Mouse (Mus musculus) skeletal muscle tissue, adult 2 months (tissue): ENCODE results near the gene Zfp385a.

Experiments used
- DNase-seq: peaks from one replicate; pipeline ENCODE4 v3.0.0-alpha.2; 2012; ENCODE audit warnings: low read depth, low spot score

Zfp385a gene

DNA sequence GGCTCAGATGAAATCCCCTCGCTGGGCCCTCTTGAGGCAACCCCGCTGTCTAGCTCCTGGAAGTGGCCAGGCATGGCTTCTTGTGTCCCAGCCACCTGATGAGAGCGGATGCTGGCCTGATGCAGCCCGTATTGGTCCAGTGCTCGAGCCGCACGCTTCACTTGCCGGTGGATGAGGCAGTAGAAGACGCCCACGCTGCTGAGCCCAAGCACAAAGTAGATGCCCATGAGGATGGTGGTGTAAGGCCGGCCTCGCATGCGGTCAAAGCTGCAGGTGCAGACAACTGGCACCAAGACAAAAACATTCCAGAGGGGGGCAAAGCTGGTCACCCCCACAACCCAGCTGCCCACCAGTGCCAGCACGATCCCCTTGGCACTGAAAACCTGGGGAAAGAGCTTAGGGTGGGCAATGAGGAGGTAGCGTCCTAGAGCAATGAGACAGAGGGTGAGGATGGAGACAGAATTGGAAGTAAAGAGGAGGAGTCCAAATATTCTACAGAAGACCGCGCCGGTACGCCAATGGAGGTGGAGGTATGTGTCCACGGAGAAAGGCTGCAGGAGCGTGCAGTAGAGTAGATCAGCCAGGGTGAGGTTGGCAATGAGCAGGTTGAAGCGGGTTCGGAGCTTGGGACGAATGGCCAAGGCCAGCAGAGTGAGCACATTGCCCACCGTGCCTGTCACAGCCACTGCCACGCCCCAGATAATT is 30.9 kb downstream of the Zfp385a start:
- no peak for DNase-seq

DNA sequence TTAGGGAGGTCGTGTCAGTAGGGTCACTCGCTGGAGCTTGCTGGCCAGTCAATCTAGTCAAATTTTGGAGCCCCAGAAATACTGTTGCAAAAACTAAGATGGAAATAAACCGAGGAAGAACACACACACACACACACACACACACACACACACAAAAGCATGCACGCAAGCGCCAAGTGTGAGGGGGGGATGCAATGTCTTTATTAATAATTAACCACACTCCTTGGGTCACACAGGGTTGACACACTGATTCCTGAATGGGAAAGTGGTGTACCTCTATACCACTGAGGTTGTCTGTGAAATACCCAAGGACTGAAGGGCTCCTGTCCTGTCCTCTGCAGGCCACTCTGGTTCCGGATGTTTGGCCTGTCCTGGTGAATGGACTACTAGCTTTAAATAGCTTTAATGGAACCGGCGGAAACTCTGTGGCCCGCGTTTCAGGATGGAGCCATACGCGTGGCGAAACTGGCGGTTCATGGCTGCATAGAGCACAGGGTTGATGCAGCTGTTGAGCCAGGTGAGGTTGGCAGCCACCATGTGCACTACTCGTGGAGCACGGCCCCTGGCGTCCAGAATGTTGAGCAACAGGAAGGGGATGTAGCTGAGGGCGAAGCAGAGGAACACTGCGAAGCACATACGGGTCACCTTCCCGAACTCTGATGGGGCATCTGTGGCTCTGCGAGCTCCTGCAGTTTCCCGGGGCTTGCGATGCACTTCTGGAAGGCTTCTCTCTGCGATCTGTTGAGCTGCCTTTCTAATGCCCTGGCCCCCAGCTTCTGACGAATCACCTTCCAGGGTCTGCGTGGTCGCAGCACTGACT is 31.6 kb downstream of the Zfp385a start:
- DNase-seq = no peak

DNA sequence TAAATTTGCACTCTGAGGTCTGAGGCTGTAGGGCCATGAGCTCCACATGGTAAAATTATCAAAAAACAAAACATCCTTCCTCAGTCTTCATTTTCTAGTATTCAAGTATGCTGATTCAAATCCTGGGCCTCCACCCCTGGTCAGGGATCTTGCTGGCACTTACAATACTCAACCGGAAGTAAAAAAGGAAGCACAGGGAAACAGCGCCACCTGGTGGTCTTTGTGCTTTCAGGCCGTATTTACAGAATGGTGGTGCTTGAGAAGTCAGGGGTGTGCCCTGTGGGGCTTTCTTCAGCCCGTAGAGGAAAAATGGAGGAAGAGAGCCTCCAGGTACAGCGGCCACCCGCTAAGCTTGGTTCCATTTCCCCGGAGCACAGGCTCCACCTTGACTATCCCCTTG is 32.8 kb downstream of the Zfp385a start:
- DNase-seq = peak; percentile 93

DNA sequence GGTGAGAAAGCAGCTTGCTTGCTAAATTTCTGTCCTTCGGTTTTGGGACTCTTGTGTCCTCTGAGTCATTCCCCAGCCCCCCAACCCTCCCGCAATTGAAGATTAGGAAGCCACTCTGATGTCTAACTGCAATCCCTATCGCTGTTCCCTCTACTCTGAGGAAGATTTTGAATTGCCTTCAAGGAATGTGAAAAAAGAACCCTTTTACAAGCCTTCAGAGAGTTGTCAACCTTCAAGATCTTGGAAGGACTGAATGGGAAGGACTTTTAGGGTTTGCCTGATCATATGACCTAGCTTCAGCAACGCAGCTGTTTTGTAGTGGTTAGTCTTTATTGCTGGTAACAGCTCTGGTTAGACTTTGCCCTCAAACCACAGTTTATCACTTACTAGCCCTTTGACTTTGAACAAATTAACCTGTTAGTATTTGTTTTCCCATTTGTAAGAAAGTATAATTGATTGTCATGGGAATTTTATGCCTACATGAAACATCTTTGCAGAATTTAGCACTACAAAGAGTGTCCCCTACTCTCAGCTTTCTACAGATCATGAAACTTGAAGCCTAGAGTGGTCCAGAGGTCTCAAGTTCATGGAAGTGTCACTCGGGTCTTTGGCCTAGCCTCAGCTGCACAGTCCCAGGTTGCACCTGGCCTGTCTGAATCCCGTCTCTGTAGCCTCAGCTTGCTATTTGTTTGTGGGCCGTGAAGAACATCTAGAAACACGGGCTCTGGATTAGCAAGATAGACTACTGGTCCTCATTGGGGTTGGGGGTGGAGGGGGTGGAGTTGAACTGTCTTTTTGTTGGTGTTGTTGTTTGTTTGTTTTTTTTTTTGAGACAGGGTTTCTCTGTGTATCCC is 33.9 kb downstream of the Zfp385a start:
- no peak for DNase-seq

DNA sequence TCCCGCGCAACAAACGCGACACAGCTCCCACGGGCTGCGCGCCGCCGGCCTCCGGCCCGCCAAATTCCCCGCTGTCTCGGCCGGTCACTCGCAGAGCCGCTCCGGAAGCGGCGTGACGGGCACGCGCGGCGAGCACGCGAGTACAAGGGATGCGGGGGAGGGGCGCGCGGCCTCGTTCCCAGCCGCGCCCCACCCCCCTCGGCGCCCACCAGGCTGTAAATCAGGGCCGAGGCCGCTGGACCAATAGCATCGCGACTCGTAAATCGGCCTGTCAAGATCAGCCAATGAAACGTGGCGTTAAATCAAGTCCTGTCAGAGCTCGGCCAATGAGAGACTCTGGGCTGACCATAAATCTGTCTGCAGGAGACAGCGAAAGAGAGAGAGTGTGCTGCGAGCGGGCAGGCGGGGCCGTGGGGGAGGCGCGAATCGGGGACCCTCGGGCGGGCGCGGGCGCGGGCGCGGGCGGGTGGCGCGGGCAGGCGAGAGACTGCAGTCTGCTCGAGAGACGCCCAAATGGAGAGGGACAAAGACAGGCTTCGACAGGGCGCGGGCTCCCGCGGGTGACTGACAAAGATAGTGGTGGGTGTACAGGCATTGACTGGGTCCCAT is 34.7 kb downstream of the Zfp385a start:
- DNase-seq = peak; percentile 98

DNA sequence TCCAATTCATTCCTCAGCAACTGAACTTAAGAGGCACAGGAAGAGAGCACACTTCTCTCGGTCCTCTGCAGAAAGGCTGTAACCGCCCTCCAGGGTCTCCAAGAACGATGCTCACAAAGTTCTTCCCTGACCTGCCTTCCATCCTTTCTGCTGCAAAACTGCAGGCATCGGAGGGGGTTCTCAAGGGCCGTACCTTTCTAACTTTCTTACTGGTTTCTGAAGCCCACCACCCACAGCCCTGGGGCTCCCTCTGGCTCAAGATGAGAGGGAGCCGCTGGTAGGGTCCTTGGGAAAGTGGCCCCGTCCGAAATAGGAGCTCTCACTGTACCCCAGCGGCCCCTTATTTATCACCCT is 35.3 kb downstream of the Zfp385a start:
- no peak for DNase-seq

DNA sequence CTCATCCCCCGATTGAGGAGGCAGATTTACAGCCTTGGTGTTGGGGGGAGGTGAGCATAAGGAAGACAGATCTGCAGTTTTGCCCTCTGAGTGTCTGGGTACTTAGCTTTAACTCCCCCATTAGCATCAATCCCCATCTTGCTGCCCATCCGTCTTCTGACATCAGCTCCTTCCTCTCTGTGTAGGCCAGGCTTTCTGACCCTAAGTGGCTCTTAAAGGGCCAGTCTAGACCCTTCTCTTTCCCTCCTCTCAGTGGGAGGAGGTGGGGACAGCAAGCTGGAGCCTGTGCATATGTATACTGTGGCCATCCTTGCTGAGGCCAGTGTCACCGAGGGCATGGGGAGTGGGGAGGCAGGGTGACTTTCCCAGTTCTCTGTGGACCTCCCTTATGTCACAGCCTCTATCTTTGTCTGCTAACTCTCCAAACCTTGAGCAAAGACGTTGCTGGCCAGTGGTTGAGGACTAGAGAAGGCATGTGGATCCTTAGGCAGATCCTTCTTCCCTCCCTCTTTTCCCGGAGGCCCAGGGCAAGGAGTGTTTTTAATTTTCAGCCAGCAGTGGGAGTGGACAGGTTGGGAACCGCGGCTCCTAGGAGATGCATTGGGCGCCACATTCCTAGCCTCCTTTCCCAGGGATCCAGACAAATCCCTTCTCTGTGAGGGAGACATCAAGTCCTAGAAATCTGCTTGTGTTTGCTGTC is 35.8 kb downstream of the Zfp385a start:
- no peak for DNase-seq

DNA sequence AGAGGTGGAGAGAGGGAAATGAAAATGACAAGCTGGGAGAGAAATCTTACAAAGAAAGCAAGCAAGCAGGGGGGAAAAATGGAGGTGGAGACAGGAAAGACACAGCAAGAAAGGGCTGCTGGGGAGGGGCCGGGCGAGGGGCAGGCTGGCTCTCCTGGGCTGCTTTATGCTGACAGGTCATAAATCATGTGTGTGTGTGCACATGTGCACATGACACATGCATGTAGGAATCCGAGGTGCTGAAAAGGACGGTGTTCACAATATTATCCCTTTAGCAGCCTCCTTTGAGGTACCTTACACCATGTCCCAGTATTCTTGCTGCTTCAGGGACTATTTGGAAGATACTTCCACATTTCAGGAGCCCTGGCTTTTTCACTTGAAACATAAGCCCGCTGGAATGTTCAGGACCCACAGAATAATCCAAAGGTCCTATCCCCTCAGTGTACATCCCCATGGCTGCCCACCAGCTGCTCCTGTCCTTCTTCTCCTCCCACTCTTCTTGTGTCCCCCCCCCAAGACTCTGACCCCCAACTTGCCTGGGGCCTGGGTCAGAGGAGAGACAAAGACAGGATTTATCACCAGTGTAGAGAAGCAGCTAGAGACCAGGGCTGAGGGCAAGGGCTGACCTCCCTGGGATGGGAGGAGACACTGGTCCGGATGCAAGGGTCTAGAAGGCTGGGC is 37.4 kb downstream of the Zfp385a start:
- no peak for DNase-seq

DNA sequence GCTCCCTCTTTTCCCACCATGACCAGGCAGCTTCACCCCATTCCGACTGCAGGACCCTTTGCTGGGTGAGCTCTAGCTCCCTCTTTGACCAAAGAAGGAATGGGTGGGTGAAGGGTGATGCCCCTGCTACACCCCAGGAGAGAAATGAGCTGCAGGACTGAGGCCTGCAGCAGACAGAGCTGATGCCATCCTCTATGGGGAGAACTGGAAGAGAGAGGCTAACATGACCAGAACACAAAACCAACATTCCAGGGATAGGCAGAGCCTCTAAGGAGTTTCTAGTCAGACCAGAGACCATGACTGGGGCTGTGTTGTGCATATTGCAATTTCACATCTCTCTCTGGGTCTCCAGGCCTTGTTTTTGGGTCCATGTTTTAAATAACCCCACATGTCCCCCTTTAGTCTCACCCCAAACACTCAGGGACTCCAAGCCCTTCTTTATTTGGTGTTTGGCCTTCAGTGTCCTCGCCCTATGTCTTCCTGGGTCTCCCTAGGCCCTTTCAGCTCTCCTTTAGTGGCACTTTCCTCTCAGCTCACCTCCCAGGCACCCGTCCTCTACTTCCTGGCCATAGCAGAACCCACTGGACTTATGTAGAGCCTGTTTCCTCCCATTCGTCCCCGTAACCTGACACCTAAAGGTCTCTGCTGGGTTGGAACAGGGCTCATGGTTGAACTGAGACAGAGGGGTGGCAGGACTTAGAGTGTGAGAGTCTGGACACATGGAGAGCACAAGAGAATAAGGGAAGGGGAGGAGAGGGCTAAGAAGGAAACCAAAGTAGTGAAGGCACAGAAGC is 38.1 kb downstream of the Zfp385a start:
- no peak for DNase-seq

DNA sequence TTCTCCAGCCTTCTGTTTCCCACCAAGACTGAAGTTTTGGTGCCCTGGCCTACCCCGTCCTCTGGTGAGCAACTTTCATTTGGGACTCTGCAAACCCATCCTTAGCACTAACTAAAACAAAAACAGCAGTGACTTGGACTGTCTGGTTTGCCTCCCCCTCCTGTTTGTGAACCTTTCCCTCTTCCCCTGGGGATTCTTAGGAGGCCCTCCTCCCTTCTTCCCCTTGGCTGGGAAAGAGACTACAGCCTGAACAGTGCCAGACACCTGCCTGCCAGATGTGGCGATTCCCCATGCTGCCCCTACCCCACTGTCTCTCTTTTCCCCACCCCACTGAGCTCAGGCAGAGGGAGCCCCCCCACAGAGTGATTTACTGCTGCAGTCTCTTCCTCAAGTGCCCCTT is 38.8 kb downstream of the Zfp385a start:
- no peak for DNase-seq

DNA sequence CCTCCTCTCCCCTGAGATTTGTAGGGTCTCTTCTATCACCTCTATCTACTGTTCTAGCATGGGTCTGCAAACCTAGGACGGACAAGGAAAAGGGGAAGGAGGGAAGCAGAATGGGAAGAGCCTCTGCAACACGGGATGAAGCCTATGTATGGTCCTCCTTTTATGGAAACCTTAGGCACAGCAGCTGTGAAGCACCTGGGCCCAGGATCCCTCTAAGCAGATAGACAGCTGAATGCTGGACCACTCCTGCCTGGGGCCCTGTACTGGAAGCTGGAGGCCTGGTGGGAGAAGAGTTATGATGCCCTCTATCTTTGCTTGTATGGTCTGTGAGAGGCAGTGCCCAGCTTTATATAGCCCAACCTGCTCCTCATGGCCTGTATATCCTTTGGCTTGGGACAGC is 39.3 kb downstream of the Zfp385a start:
- no peak for DNase-seq

DNA sequence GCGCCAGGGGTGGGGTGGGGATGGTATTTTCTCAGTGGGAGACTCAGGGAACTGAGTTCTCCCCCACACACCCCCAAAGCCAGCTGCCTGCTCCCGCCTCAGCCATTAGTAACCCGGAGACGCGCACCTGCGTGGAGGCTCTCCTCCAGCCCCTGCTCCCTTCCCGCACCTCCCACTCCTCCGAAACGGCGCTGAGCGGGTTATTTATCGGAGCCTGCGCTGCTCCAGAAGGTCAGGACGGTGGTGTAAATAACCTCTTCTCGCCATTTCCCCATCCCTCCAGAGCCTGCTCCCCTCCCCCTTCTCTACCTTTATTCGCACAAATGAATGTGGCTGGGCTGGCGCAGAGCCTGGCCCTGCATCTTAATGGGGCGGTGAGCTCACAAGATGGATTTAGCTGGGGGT is 39.8 kb downstream of the Zfp385a start:
- DNase-seq = no peak

DNA sequence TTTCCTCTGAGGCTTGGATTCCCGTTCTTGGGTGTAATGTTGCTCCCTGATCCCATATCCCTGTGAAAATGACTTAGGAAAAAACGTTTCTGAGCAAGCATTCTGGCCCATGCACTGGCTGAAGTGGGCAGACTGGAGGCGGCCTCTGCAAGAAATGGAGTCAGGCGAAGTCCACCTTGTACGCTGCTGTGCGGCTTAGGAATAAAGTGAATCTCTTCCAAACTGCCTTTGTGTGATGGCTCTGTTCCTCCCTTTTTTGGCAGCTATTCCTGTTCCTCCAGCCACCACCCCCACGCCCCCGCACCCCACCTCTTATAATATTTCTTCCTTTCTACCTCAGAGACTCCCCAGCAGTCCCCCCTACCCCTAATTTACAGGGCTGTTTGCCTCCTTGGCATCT is 40.2 kb downstream of the Zfp385a start:
- no peak for DNase-seq

DNA sequence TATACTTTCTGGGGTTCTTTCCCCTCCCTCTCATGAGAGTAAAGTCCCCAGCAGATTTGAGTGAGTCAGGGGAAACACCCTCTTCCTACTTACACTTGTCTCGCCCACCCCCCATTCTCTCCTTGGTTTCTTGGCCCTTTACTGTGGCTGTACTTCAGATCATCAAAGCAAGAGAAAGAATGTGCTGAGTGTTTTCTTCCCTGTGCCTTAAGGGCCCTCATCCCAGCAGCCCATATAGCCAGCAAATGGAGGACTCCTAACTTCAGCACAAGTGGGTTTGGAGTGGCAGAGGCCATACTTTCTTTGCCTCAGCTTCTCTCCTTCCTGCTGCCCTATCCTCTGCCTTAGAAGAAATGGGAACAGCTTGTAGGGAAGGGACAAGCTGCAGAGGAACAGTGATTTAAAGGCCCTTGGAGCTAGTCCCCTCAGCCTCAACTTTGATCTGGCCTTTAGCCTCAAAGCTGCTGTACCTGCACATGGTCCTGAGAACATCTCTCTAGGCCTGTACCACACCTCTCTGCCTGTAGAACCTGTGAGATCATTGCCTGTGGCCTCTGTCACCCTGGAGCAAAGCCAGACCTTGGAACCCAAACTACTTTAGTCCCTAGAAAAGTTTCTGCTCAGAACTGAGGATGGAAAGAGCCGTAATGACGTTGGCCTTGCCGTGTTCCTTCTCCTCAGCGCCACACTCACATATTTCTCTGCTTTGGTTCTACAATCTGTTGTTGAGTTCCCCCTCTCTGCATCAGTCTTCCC is 40.9 kb downstream of the Zfp385a start:
- DNase-seq = no peak

DNA sequence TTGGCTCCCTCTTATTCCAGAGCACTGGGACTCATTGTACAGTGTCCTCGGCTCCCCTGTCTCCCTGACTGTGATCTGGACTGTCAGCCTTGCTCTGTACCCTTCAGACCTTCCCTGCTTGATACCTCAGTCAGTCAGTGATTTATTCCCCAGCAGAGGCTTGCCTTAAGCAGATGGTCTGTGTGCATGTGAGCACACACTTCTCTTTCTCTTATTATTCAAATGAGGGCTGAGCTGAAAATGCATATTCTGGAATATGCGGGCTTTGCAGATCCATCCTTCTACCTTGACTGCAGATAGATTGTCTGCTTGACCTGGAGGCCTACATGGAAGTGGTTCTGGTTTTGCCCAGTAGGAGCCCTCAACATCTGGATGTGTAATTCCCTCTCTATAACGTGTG is 41.9 kb downstream of the Zfp385a start:
- DNase-seq = no peak

DNA sequence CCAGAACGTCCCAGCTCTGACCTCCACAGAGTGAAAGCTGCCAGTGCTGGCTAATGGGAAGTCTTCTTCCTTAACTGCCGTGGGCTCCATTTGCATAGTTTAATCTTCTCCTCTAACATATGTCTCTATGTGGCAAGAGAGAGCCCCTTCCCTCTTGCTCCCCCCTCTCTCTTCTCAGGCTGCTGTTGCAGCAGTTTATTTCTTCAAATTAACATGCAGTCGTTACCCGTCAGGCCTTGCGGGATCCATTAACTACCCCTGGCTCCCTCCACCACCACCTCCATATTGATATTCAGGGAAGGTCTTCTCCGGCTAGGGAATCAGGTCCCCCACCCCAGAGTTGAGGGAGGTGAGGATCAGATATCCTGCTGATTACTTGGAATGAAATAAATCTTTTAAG is 42.6 kb downstream of the Zfp385a start:
- DNase-seq = no peak

DNA sequence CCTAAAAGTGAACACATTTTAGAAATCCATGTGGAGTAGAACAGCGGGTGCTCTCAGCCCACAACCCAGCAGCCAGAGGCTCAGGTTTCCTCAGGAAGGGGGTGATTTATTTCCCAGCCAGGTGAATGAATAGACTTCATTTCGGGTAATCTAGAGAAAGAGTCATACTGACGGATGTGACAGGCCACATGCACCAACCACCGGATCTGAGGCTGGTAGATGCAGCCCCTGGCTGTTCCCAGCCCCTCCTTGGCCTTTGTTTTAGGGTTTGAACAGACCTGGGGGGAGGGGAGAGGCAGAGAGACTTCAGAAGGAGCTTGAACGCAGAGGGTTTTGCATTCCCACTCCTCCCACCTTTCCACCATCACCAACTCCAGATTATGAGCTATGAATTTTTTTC is 44.0 kb downstream of the Zfp385a start:
- DNase-seq = no peak

DNA sequence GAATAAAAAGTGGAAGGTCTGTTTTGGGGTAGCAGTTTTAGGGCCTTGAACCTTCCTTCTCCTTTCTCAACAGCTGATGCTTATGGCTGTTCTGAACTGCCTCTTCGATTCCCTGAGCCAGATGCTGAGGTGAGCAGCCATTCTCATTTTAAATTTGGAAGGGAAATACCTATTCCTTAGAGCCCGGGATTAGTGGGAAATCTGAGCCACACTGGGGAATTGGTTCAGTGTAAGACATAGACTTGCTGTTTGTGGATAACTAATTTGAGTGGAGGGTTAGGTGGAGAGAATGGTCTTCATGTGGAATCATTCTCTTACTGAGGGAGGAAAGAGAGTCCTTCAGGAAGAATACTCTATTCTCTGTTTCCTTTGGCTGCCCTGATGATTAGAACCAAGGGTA is 45.2 kb downstream of the Zfp385a start:
- no peak for DNase-seq

DNA sequence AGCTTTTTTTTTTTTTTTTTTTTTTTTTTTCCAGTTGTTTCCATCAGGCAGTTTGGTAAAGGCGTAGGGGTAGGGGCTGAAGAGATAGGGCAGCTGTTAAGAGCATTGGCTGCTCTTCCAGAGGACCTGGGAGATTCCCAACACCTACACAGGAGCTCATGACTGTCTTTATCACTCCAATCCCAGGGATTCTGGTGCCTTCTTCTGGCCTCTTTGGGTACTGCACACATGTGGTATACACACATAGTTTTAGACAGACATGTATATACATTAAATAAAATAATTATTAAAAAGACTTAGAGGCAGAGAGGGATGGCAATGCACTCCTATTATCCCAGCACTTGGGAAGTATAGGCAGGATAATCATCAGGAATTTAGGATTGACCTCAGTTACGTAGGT is 46.5 kb downstream of the Zfp385a start:
- DNase-seq = no peak
